Mouse (Mus musculus): ENCODE measurements around the gene Srp54a.

GRCm38 (mm10) chr12:55054551-55055241 is 25.4 kb upstream of the Srp54a start:
- no peak for TF ChIP-seq CTCF (IDR thresholded peaks at IDR 0.05; ENCODE audit: low read depth)
- no peak for TF ChIP-seq EP300 (IDR thresholded peaks at IDR 0.05; ENCODE audit: low read depth)
